Mouse (Mus musculus) brain, embryonic 14.5 days (tissue): ENCODE measurements around the gene Ppil2. TPM values are rescaled to one million over a fixed set of nuclear protein-coding genes. Genes with fewer than 3 reads are reported as not detected.

ENCODE experiments used
- DNase-seq: peaks from one replicate; pipeline ENCODE4 v3.0.0-alpha.2; 2011; ENCODE audit warnings: low read depth
- CTCF ChIP-seq: fragments of 200-500 bp; IDR thresholded peaks from 2 replicates; pipeline ENCODE4 v1.5.1; 2012; ENCODE audit warnings: inconsistent platforms, mild to moderate bottlenecking, moderate library complexity, borderline replicate concordance; ENCODE audit not compliant: insufficient read depth, insufficient read length; ENCODE audit errors: extremely low read depth
- POLR2A ChIP-seq: fragments of 200-500 bp; IDR thresholded peaks from 2 replicates; pipeline ENCODE4 v1.6.1; 2012; ENCODE audit warnings: mild to moderate bottlenecking, inconsistent platforms, borderline replicate concordance; ENCODE audit not compliant: poor library complexity, insufficient read depth, insufficient read length, severe bottlenecking; ENCODE audit errors: extremely low read depth
- polyA plus RNA-seq: library from polyadenylated mRNA; depleted of rRNA; stranded (reverse); fragments of >200 nt; gene quantifications from 2 replicates; pipeline ENCODE4 v1.2.3, GENCODE M21; 2012

The Ppil2 gene
- polyA plus RNA-seq, 1 experiment = 134 TPM

DNA sequence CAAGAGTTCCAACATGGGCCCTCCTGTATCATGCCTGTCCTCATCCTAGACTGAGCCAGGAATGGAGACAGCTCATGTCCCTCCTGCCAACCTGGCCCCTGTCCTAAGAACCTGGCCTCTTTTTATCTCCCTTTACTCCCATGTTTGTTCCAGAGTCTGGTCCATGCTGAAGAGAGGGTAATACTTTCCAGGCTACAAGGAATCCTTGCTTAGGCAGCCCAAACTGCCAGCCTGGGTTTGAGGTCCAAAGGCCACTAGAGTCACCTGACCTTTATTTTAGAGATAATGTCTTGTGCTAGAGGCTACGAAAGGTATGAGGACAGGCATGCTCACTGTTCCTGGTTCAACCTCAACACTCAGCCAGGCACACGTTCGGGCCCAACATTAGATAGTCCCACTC is 14.1 kb downstream of the Ppil2 start:
- no peak for TF ChIP-seq CTCF
- TF ChIP-seq POLR2A = no peak

DNA sequence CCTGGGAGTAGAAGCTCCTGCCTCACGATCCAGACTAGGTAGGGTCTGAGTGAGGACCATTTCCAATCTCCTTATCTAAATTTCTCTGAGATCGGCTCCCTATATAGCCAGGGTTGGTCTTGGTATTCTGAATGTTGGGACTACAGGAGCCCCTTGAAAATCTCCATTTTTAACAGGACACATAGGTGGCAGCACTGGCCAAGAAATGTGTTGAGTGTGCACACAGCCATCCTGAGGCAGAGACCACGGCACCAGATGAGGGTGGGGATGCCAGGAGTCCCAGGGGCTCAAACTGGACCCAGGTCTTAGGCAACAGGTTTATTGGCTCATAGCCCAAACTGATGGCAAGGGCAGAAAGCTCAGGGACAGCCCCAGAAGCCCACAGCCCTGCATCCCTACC is 22.7 kb downstream of the Ppil2 start:
- peak; percentile 24 for DNase-seq
- TF ChIP-seq CTCF (peak; percentile 13; the same call in 1 of the 2 replicates), POLR2A (no peak)

More for the DNA sequence above, 14.1 kb downstream of the Ppil2 start:
- no peak for DNase-seq

DNA sequence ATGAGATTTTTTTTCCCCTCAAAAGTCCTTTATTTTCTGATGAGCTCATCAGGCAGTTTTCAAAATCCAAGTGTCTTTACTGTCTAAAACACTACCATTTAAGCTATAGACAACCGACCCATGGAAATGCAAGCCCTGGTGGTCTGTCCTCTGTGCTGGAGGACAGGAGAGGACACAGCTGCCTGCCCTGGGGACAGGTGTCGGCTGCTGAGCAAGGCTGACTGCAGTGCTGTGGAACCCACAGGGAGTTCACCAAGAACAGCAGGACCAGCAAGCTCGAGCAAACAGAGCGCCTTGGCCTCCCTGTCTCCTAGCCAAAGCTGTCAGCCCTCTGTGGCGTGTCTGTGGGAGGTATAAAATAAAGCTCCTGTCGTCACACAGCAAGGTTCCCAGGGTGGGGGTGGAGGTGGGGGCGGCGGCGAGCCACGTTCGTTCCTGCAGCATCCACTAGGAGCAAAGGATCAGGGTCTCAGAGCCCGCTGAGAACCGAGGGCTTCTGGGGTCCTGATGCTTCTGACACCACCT is 24.3 kb downstream of the Ppil2 start:
- TF ChIP-seq CTCF = no peak
- TF ChIP-seq POLR2A = no peak
- no peak for DNase-seq

DNA sequence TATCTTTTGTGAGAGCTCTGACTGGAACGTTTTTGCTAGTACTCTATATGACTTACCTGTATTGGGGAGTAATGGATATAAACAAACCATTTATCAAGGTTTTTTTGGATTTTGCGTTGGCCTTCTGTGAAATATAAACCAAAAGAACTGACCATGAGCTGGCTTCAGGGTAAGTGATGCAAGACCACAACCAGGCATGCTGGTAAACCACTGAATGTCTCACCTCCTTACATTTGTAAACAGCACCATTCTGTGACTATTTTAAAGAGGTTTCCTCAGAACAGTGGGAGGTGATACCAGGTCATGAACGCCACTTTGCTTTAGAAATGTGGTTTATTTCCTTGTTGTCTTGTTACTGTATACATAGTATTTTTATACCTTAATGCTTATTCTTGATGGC is 24.8 kb downstream of the Ppil2 start:
- TF ChIP-seq POLR2A (no peak), CTCF (no peak)
- DNase-seq = no peak

DNA sequence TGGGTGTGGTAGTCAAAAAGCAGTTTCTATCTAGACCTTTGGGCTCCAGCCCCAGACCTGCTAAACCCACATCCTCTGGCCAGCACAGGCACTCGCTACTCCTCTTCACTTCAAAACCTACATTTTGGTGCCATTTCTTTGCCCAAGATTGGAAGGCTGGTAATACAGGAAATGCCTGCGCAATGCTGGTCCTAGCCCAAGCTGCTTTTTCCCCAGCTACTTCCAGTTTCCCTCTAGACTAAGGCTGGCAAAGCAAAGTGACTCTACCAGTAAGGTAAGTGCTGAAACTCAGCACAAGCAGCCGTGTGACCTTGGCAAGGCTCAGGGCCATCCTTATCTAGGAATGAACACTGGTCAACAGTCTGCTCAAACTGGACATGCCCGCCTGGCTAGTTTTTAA is 25.4 kb downstream of the Ppil2 start:
- DNase-seq = no peak
- TF ChIP-seq CTCF (no peak), POLR2A (no peak)

DNA sequence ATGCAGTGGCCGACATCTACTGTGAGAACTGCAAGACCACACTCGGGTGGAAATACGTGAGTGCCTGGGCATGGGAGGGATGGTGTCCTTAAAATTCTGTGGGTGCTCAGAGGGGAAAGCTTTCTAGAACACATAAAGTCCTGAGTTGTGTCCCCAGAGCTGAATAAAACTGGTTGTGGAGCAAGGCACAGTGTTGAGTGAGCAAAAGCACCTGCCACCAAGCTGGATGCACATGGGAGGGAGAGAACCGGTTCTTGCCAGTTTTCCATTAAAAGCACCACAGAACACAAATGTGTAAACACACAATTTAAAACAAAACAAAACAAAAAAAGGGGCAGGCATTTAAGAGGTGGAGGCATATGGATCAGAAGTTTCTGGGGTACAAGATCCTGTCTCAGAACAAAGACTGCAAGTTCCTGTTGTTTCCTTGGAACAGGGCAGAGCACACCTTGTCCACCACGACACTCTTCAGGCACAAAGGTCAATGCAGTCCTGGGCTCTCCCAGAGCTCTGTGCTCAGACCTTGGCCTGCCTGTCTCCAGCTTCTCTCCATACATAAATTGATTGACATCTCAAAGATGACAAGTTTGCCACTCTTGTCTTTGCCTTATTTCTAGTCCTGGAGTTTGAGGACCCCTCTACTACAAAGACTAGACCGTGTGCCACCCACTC is 28.8 kb downstream of the Ppil2 start:
- TF ChIP-seq POLR2A (no peak), CTCF (no peak)
- no peak for DNase-seq

DNA sequence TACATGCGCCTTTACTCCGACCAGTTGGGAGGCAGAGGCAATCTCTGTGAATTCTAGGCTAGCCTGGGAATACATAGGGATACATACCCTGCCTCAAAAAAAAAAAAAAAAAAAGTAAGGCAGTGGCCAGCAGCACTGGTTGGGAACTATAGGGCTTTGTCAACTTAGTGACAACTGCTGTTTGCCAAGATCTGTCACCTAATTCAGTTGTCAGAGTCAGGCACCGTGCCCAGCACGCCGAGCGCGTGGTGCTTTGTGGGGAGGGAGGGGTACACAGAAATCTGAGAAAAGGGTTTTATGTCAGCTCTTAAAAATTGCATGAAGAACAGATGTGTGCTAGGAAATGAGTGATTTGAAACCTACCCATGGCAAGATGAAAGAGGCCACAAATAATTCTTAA is 33.0 kb downstream of the Ppil2 start:
- TF ChIP-seq CTCF = no peak
- TF ChIP-seq POLR2A = no peak
- peak; percentile 82 for DNase-seq

DNA sequence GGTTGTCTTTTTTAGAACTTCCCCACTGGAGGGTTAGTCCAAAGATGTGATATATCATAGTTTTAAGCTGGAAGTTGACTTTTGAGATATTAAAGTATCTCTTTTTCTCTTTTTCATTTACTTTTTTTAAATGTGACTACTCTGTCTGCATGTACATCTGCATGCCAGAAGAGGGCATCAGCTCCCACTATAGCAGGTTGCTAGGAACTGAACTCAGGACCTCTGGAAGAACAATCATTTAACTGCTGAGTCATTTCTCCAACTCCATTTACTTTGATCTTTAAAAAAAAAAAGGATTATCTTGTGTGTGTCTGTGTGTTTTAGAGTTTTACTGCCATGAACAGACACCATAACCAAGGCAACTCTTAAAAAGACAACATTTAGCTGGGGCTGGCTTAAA is 34.2 kb downstream of the Ppil2 start:
- TF ChIP-seq POLR2A (no peak), CTCF (no peak; the same call in 1 of the 2 replicates)
- no peak for DNase-seq

DNA sequence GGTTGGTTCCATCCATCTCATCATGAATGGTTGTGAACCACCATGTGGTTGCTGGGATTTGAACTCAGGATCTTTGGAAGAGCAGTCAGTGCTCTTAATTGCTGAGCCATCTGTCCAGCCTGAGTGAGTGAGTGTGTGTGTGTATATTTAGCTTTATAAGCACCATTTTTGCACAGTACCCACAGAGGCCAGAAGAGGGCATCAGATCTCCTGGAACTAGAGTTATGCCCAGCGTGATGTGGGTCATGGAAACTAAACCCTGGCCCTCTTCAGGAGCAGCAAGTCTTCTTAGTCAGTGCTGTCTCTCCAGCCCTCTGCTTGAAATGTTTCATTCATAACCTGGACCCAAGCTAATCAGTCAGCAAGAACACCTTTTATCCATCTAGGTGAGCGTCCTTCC is 34.8 kb downstream of the Ppil2 start:
- DNase-seq = no peak
- TF ChIP-seq CTCF (no peak), POLR2A (no peak)

DNA sequence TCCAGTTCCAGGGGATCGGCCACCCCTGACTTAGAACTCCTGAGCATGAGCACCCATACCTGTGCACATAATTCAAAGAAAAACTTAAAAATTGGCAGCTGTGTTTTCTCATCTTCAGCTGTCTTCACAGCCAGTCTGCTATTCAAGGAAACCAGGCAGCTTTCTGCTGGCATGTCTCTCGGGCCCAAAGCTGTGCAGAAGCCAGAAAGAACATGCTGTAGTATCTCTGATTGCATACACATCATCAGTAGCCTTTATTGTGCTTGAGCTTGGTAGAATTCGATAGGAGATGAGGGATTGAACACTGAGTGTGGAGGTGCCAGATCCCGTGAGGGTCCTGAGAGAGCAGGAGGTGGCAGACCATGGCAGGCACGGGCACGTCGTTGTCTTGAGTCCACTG is 38.1 kb downstream of the Ppil2 start:
- TF ChIP-seq POLR2A (no peak), CTCF (no peak)
- no peak for DNase-seq

DNA sequence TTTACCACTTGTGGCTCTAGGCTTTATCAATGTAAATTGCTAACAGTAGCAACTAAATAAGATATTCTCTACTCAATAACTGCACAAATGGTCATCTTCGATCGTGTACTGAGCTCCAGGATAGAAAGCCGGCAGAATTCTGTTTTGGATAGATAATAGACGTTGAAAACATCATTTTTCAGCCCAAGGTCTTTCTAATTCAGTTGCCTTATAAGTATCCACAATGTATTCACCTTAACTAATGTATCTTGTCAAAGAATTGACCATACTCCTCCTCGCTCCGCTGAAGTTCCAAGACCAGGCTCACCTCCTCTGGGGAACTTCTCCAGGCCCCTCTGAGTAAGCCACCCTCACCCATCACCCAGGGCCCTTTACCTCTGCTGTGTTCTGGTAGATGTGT is 40.3 kb downstream of the Ppil2 start:
- no peak for TF ChIP-seq CTCF
- DNase-seq = no peak

DNA sequence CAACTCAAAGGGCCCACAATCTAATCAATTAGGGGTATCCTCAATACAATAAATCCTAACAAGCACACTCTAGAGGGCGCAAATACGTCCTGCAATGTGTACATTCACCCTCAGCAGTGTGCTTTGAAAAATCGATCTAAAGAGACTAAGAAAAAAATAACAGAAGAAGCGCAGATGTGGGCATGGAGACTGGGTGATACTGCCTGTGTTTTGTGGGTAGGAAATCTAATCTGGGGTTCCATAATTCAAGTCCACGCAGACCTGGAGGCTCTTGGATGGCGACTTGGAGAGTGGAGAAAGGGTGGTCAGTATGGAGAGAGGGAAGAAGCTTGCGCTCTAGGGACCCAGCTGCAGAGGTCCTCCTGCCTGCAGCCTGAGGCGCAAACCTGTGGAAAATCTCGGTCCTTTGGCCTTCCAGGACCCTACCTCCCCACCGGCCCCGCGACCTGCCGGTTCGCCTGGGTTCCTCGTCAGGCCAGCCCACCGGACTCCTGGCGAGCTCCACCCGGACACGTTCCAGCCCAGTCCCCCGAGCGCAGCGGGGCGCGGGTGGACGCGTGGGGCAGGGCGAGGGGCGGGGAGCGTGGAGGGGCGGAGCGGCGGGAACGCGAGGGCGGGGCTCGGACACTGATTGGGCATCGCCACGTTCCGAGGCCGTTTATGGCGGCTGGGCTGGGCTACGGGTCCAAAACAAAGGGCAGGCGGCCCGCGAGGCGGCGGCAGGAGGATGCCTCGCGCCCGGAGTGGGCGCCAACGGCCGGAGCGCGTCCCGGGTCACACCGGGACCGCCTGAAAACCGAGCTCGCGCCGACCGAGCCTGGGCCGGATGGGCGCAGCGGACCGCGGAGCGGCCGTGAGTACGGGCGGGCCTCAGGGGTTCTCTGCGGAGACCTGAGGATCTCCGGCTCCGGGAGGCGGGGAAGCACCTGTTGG is 41.3 kb downstream of the Ppil2 start, which contains the start of gene Ypel1:
Gene Ypel1 (plus strand): TSS at position 186 of the 933 bp plus-strand sequence.
- peak; percentile 93 for DNase-seq
- TF ChIP-seq POLR2A (peak; percentile 90), CTCF (peak; percentile 24; the same call in 1 of the 2 replicates)

DNA sequence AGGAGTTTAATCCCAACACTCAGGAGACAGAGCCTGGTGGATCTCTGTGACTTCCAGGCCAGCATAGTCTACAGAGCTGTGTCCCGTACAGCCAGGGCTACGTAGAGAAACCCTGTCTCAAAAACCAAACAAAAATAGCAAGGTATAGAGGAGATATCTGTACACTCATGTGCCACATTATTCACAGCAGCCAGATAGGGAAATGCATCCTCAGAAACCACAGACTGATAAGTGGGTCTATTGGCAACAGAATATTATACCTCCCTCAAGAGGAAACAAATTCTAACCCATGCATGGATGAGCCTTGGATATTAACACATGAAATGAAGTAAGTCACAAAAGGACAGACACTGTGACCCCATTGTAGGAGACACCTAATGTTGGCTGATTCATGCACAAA is 43.5 kb downstream of the Ppil2 start:
- DNase-seq = no peak

DNA sequence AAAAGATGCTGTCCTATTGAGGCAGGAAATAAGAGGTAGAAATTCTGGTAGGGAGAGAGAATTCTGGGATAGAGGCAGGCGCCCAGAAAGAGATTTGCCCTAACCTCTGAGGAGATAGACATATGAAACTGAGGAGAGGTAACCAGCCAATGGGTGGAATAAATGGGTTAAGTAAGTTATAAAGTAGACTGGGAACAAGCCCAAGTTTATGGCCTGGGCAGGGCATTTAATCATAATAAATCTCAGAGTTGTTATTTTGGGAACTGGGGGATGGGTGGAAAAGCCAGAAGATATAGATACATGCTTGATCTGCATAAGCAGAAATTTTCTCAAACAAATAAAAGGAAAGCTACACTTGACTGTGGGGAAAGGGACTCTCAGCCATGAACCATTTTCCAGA is 48.7 kb downstream of the Ppil2 start:
- TF ChIP-seq POLR2A (no peak), CTCF (no peak)
- no peak for DNase-seq

More for the DNA sequence above, 43.5 kb downstream of the Ppil2 start:
- TF ChIP-seq CTCF (no peak), POLR2A (no peak)

DNA sequence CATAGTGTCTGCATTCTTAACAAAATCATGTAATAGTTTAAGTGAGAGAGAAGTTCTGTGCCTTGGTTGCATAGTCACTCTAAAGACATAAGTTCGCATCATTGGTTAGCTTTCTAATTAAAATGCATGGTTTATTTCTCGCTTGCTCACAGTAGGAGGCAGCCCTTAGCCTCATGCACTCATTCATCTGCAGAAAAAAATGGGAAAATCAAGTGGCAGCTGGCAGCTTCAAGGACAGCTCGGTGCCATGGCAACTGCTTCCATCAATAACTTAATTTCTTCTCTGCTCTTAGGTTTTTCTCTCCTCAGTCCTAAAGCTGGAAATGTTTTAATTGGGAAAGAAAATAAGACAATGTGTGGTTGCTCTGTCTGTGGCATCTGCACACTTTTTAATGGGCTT is 55.5 kb downstream of the Ppil2 start:
- DNase-seq = peak; percentile 86
- no peak for TF ChIP-seq CTCF
- TF ChIP-seq POLR2A = no peak
